Mouse (Mus musculus): ENCODE results near the gene Rnf217.

Rnf217 gene

GRCm38 (mm10) chr10:31495826-31496225 is 113.2 kb downstream of the Rnf217 start:
- DNase-seq (ENCODE audit: low read depth, low spot score), result no peak

GRCm38 (mm10) chr10:31494296-31494695 is 114.7 kb downstream of the Rnf217 start:
- no peak for DNase-seq (ENCODE audit: low read depth, low spot score)

- no peak for DNase-seq (ENCODE audit: low read depth, low spot score)
Observed at GRCm38 (mm10) chr10:31467043-31467898, 141.7 kb downstream of the Rnf217 start.

- no peak for DNase-seq (ENCODE audit: low read depth, low spot score)
Observed at GRCm38 (mm10) chr10:31465840-31466541, 143.0 kb downstream of the Rnf217 start.

GRCm38 (mm10) chr10:31465424-31465823 is 143.6 kb downstream of the Rnf217 start:
- no peak for DNase-seq (ENCODE audit: low read depth, low spot score)

GRCm38 (mm10) chr10:31463044-31463443 is 145.9 kb downstream of the Rnf217 start:
- DNase-seq (ENCODE audit: low read depth, low spot score), result no peak

- peak; percentile 96 for DNase-seq (ENCODE audit: low read depth, low spot score)
Observed at GRCm38 (mm10) chr10:31456806-31457205, 152.2 kb downstream of the Rnf217 start.

- no peak for DNase-seq (ENCODE audit: low read depth, low spot score)
Observed at GRCm38 (mm10) chr10:31447083-31447482, 161.9 kb downstream of the Rnf217 start.

GRCm38 (mm10) chr10:31445291-31446124 is 163.5 kb downstream of the Rnf217 start, which contains the start of gene Tpd52l1:
TSS of gene Tpd52l1 (minus strand) at chr10:31445958.
- DNase-seq (ENCODE audit: low read depth, low spot score), result peak; percentile 93

GRCm38 (mm10) chr10:31444206-31444605 is 164.8 kb downstream of the Rnf217 start:
- no peak for DNase-seq (ENCODE audit: low read depth, low spot score)
